Mouse (Mus musculus): Measurements from ENCODE around the gene Slc6a17.

The Slc6a17 gene

GRCm38 (mm10) chr3:107520931-107521330 is 3.1 kb upstream of the Slc6a17 start:
- DNase-seq (ENCODE audit: low spot score): no peak

- no peak for DNase-seq (ENCODE audit: low spot score)
Measured at GRCm38 (mm10) chr3:107516776-107517630, 815 bp downstream of the Slc6a17 start.

GRCm38 (mm10) chr3:107515989-107516388 is 1.8 kb downstream of the Slc6a17 start:
- DNase-seq (ENCODE audit: low spot score): no peak

- DNase-seq (ENCODE audit: low spot score): no peak
Measured at GRCm38 (mm10) chr3:107511416-107511815, 6.4 kb downstream of the Slc6a17 start.

- no peak for DNase-seq (ENCODE audit: low spot score)
Measured at GRCm38 (mm10) chr3:107508696-107509095, 9.1 kb downstream of the Slc6a17 start.

- no peak for DNase-seq (ENCODE audit: low spot score)
Measured at GRCm38 (mm10) chr3:107507966-107508365, 9.9 kb downstream of the Slc6a17 start.

- no peak for DNase-seq (ENCODE audit: low spot score)
Measured at GRCm38 (mm10) chr3:107506531-107506930, 11.3 kb downstream of the Slc6a17 start.

GRCm38 (mm10) chr3:107505464-107506367 is 12.1 kb downstream of the Slc6a17 start:
- DNase-seq (ENCODE audit: low spot score): no peak

GRCm38 (mm10) chr3:107504542-107504941 is 13.3 kb downstream of the Slc6a17 start:
- no peak for DNase-seq (ENCODE audit: low spot score)

GRCm38 (mm10) chr3:107503716-107504115 is 14.1 kb downstream of the Slc6a17 start:
- no peak for DNase-seq (ENCODE audit: low spot score)

GRCm38 (mm10) chr3:107501702-107502151 is 16.1 kb downstream of the Slc6a17 start:
- DNase-seq (ENCODE audit: low spot score): no peak

GRCm38 (mm10) chr3:107500301-107500700 is 17.5 kb downstream of the Slc6a17 start:
- no peak for DNase-seq (ENCODE audit: low spot score)

GRCm38 (mm10) chr3:107496086-107496850 is 21.6 kb downstream of the Slc6a17 start:
- DNase-seq (ENCODE audit: low spot score): no peak

GRCm38 (mm10) chr3:107495524-107495923 is 22.3 kb downstream of the Slc6a17 start:
- DNase-seq (ENCODE audit: low spot score): no peak

GRCm38 (mm10) chr3:107491459-107491858 is 26.4 kb downstream of the Slc6a17 start:
- DNase-seq (ENCODE audit: low spot score): no peak

- DNase-seq (ENCODE audit: low spot score): no peak
Measured at GRCm38 (mm10) chr3:107488637-107489036, 29.2 kb downstream of the Slc6a17 start.

GRCm38 (mm10) chr3:107483290-107483689 is 34.5 kb downstream of the Slc6a17 start:
- DNase-seq (ENCODE audit: low spot score): no peak

- no peak for DNase-seq (ENCODE audit: low spot score)
Measured at GRCm38 (mm10) chr3:107480660-107481059, 37.2 kb downstream of the Slc6a17 start.

- peak; percentile 29 for DNase-seq (ENCODE audit: low spot score)
Measured at GRCm38 (mm10) chr3:107472198-107472597, 45.6 kb downstream of the Slc6a17 start.

GRCm38 (mm10) chr3:107469059-107469458 is 48.8 kb downstream of the Slc6a17 start:
- no peak for DNase-seq (ENCODE audit: low spot score)

- no peak for DNase-seq (ENCODE audit: low spot score)
Measured at GRCm38 (mm10) chr3:107468106-107468505, 49.7 kb downstream of the Slc6a17 start.

GRCm38 (mm10) chr3:107466577-107466976 is 51.2 kb downstream of the Slc6a17 start:
- DNase-seq (ENCODE audit: low spot score): peak; percentile 65

All from urinary bladder, postnatal 25 days (tissue).